Mouse (Mus musculus) gastrocnemius, postnatal 25 days (tissue): ENCODE measurements around the gene Arfrp1. TPM values are rescaled to one million over a fixed set of nuclear protein-coding genes. Genes with fewer than 3 reads are reported as not detected.

Source experiments
- total RNA-seq, 2 experiments: library from RNA; stranded (reverse); gene quantifications; 1 replicate in 1 of 2; 2 replicates in 1 of 2; pipeline ENCODE4 v1.2.3; 2021

Gene Arfrp1
- total RNA-seq, 2 experiments from 2014 or later, result 25.0 to 29.3 TPM

Other genes with a start within 250 kb of the Arfrp1 start
- not detected for gene Kcnq2, start 230.1 kb downstream of the Arfrp1 start, total RNA-seq
- gene Eef1a2, start 208.4 kb downstream of the Arfrp1 start, total RNA-seq, result 1,000 to 10,000 TPM; 1,917 to 2,157 TPM
- 10 to 100 TPM; 44.4 to 49.5 TPM for gene Ppdpf, start 178.2 kb downstream of the Arfrp1 start, total RNA-seq
- not detected for gene Ptk6, start 162.6 kb downstream of the Arfrp1 start, total RNA-seq
- gene Srms, start 152.2 kb downstream of the Arfrp1 start, total RNA-seq, result under 1 TPM; 0.20 to 0.24 TPM
- gene Fndc11, start 145.4 kb downstream of the Arfrp1 start, total RNA-seq, result not detected
- gene Helz2, start 123.4 kb downstream of the Arfrp1 start, total RNA-seq, result 1 to 10 TPM; 2.5 to 3.4 TPM
- 1 to 10 TPM; 6.1 to 6.3 TPM for gene Gmeb2, start 77.4 kb downstream of the Arfrp1 start, total RNA-seq
- under 1 TPM in 1 of 2 experiments, not detected in 1; 0.32 TPM for gene Stmn3, start 50.9 kb downstream of the Arfrp1 start, total RNA-seq
- gene Rtel1, start 45.7 kb downstream of the Arfrp1 start, total RNA-seq, result 10 to 100 TPM in 1 of 2 experiments, 1 to 10 TPM in 1; 9.9 to 14.9 TPM
- 10 to 100 TPM; 12.8 to 13.1 TPM for gene Zgpat, start 476 bp downstream of the Arfrp1 start, total RNA-seq
- gene Lime1, start 14.7 kb upstream of the Arfrp1 start, total RNA-seq, result 1 to 10 TPM; 4.2 to 5.5 TPM
- 1 to 10 TPM; 3.5 TPM for gene Zbtb46, start 94.0 kb upstream of the Arfrp1 start, total RNA-seq
- gene Abhd16b, start 127.8 kb upstream of the Arfrp1 start, total RNA-seq, result not detected
- 10 to 100 TPM; 46.1 to 48.2 TPM for gene Tpd52l2, start 131.7 kb upstream of the Arfrp1 start, total RNA-seq
- gene Dnajc5, start 155.1 kb upstream of the Arfrp1 start, total RNA-seq, result 10 to 100 TPM; 43.8 to 46.3 TPM
- 10 to 100 TPM; 23.9 to 26.5 TPM for gene Uckl1, start 219.5 kb upstream of the Arfrp1 start, total RNA-seq
- 10 to 100 TPM; 23.2 to 28.2 TPM for gene Prpf6, start 226.5 kb upstream of the Arfrp1 start, total RNA-seq
- 10 to 100 TPM; 17.2 to 17.4 TPM for gene Zfp512b, start 227.4 kb upstream of the Arfrp1 start, total RNA-seq
- gene Samd10, start 233.8 kb upstream of the Arfrp1 start, total RNA-seq, result 1 to 10 TPM in 1 of 2 experiments, under 1 TPM in 1; 0.97 to 1.1 TPM